Mouse (Mus musculus) limb, embryonic 14.5 days (tissue): ENCODE measurements around the gene Tst. TPM values are rescaled to one million over a fixed set of nuclear protein-coding genes. Genes with fewer than 3 reads are reported as not detected.
A peak's percentile ranks its signal among the peaks of the same experiment; 100 is the strongest.

Experiments used
- ATAC-seq: fragments of 200-750 bp; cut with Nextera tagmentation; 2 replicates; pipeline ENCODE4 v1.8.0; 2017; ENCODE audit warnings: low read depth, moderate number of reproducible peaks, moderate TSS enrichment; ENCODE audit not compliant: low FRiP score
- DNase-seq: peaks from one replicate; pipeline ENCODE4 v3.0.0-alpha.2; 2015; ENCODE audit warnings: low spot score
- H3K27ac ChIP-seq: fragments of 300-500 bp; sonication (generic); replicated peaks from 2 replicates; pipeline ENCODE4 v1.5.1; 2014; ENCODE audit warnings: low read depth, mild to moderate bottlenecking, low read length, moderate library complexity, mixed read lengths
- H3K27me3 ChIP-seq: fragments of 300-500 bp; sonication (generic); 2 replicates; pipeline ENCODE4 v1.6.1; 2014; ENCODE audit warnings: low read length, mixed read lengths; ENCODE audit not compliant: control insufficient read depth, insufficient read depth
- H3K36me3 ChIP-seq: fragments of 300-500 bp; sonication (generic); 2 replicates; pipeline ENCODE4 v1.6.1; 2014; ENCODE audit warnings: mild to moderate bottlenecking, low read length, moderate library complexity, mixed read lengths; ENCODE audit not compliant: control insufficient read depth, insufficient read depth
- H3K4me1 ChIP-seq: fragments of 300-500 bp; sonication (generic); 2 replicates; pipeline ENCODE4 v1.6.1; 2014; ENCODE audit warnings: antibody characterized with exemption, low read length, mixed read lengths; ENCODE audit not compliant: control insufficient read depth, insufficient read depth
- H3K4me2 ChIP-seq: fragments of 300-500 bp; sonication (generic); replicated peaks from 2 replicates; pipeline ENCODE4 v1.6.1; 2014; ENCODE audit warnings: low read depth, mild to moderate bottlenecking, low read length, moderate library complexity; ENCODE audit not compliant: severe bottlenecking
- H3K4me3 ChIP-seq: fragments of 300-500 bp; sonication (generic); replicated peaks from 2 replicates; pipeline ENCODE4 v1.5.1; 2014; ENCODE audit warnings: low read length
- H3K9ac ChIP-seq: fragments of 300-500 bp; sonication (generic); 2 replicates; pipeline ENCODE4 v1.6.1; 2014; ENCODE audit warnings: mild to moderate bottlenecking, low read depth, low read length, moderate library complexity; ENCODE audit not compliant: severe bottlenecking
- H3K9me3 ChIP-seq: fragments of 300-500 bp; sonication (generic); 2 replicates; pipeline ENCODE4 v1.6.1; 2016; ENCODE audit warnings: low read length; ENCODE audit not compliant: control insufficient read depth
- POLR2A ChIP-seq: fragments of 200-500 bp; IDR thresholded peaks from 2 replicates; pipeline ENCODE4 v1.8.0; 2012; ENCODE audit warnings: inconsistent platforms, mild to moderate bottlenecking, moderate library complexity, borderline replicate concordance; ENCODE audit not compliant: insufficient read depth, insufficient read length; ENCODE audit errors: extremely low read depth
- WGBS: fragments of 180-500 bp; shearing (Covaris S2); extraction: QIAGEN DNeasy Blood & Tissue Kit; methylation state at CpG from one replicate; pipeline ENCODE4 v1.1.7; 2014; 5-methylcytosine and 5-hydroxymethylcytosine counted together
- polyA plus RNA-seq, 2 experiments: library from polyadenylated mRNA; depleted of rRNA in 1 of 2; stranded (reverse) in 1 of 2; unstranded in 1 of 2; fragments of >200 nt; fragmentation: Nextera tagmentation in 1 of 2; extraction: Ambion mirVana in 1 of 2; gene quantifications; 2 replicates each; pipeline versions ENCODE4 v1.2.1 to v1.2.3; 2012 to 2014

Tst gene
- polyA plus RNA-seq, 2 experiments = 8.3 to 12.8 TPM

GRCm38 (mm10) chr15:78449694-78450418 is 44.1 kb upstream of the Tst start:
- peak overlapping the region; percentile 39; the same call in 1 of the 2 replicates for H3K27ac ChIP-seq
- DNase-seq (peak; percentile 65), ATAC-seq (no peak)
- H3K9me3 ChIP-seq = no peaks in the 10 kb centered on the region
- 34% methylated on average over 7 of the region's 7 CpGs for WGBS
- H3K4me3 ChIP-seq = no peak overlapping the region
- no peak overlapping the region for H3K4me2 ChIP-seq
- TF ChIP-seq POLR2A = no peak
- no peaks in the 10 kb centered on the region for H3K27me3 ChIP-seq
- no peaks in the 10 kb centered on the region for H3K4me1 ChIP-seq
- H3K36me3 ChIP-seq = no peaks in the 10 kb centered on the region
- no peak overlapping the region for H3K9ac ChIP-seq

GRCm38 (mm10) chr15:78449131-78449530 is 43.4 kb upstream of the Tst start:
- ATAC-seq (no peak), DNase-seq (no peak)
- no peak for TF ChIP-seq POLR2A
- H3K4me2 ChIP-seq = no peak overlapping the region
- H3K4me3 ChIP-seq = no peak overlapping the region
- H3K9ac ChIP-seq = no peak overlapping the region
- H3K27me3 ChIP-seq = no peaks in the 10 kb centered on the region
- H3K9me3 ChIP-seq = no peaks in the 10 kb centered on the region
- 66% methylated on average over 6 of the region's 6 CpGs for WGBS
- H3K27ac ChIP-seq = no peak overlapping the region
- no peaks in the 10 kb centered on the region for H3K4me1 ChIP-seq
- H3K36me3 ChIP-seq = no peaks in the 10 kb centered on the region

GRCm38 (mm10) chr15:78447746-78448535 is 42.2 kb upstream of the Tst start:
- 2% methylated on average over 22 of the region's 22 CpGs for WGBS
- ATAC-seq (peak; percentile 69), DNase-seq (peak; percentile 93)
- H3K4me1 ChIP-seq = no peaks in the 10 kb centered on the region
- peak overlapping the region; percentile 57 for H3K9ac ChIP-seq
- peak; percentile 26; the same call in 1 of the 2 replicates for TF ChIP-seq POLR2A
- H3K4me3 ChIP-seq = peak overlapping the region; percentile 32
- H3K9me3 ChIP-seq = no peaks in the 10 kb centered on the region
- H3K4me2 ChIP-seq = peak overlapping the region; percentile 74
- H3K27me3 ChIP-seq = no peaks in the 10 kb centered on the region
- H3K36me3 ChIP-seq = no peaks in the 10 kb centered on the region
- peak overlapping the region; percentile 78 for H3K27ac ChIP-seq

- H3K27me3 ChIP-seq = no peaks in the 10 kb centered on the region
- no peak for ATAC-seq
These were observed 41.4 kb upstream of the Tst start for GRCm38 (mm10) chr15:78447121-78447520.

GRCm38 (mm10) chr15:78443857-78444256 is 38.1 kb upstream of the Tst start:
- Histone ChIP-seq H3K27ac (no peak overlapping the region), H3K36me3 (0 out of 2 replicates have a peak, but pooled peaks cover 3% of the 10 kb centered on the region), H3K4me1 (no peaks in the 10 kb centered on the region), H3K27me3 (no peaks in the 10 kb centered on the region), H3K9me3 (no peaks in the 10 kb centered on the region), H3K4me2 (no peak overlapping the region), H3K9ac (no peak overlapping the region), H3K4me3 (no peak overlapping the region)
- DNase-seq (no peak), ATAC-seq (no peak)
- 49% methylated on average over 6 of the region's 6 CpGs for WGBS
- no peak for TF ChIP-seq POLR2A

More at GRCm38 (mm10) chr15:78447121-78447520, 41.4 kb upstream of the Tst start:
- H3K9me3 ChIP-seq = no peaks in the 10 kb centered on the region
- H3K4me2 ChIP-seq = no peak overlapping the region
- TF ChIP-seq POLR2A = no peak
- H3K36me3 ChIP-seq = no peaks in the 10 kb centered on the region
- no peaks in the 10 kb centered on the region for H3K4me1 ChIP-seq
- H3K4me3 ChIP-seq = no peak overlapping the region
- H3K27ac ChIP-seq = no peak overlapping the region
- H3K9ac ChIP-seq = no peak overlapping the region
- DNase-seq = no peak
- 53% methylated on average over 7 of the region's 7 CpGs for WGBS
